Mouse (Mus musculus) MEL-GATA-1-ER (cell line): ENCODE results near the gene Adamts6.

Experiments used
- DNase-seq: peaks from one replicate; pipeline ENCODE4 v3.0.0-alpha.2; 2012; ENCODE audit warnings: low read depth; ENCODE audit errors: extremely low read depth

Adamts6 gene

GRCm38 (mm10) chr13:104460287-104460686, 172.7 kb downstream of the Adamts6 start:
- DNase-seq, result no peak

- no peak for DNase-seq
Observed at GRCm38 (mm10) chr13:104468061-104468460, 180.4 kb downstream of the Adamts6 start.

- no peak for DNase-seq
Observed at GRCm38 (mm10) chr13:104476285-104476956, 188.8 kb downstream of the Adamts6 start.

- DNase-seq, result no peak
Observed at GRCm38 (mm10) chr13:104482426-104483089, 194.9 kb downstream of the Adamts6 start.

GRCm38 (mm10) chr13:104483111-104483722, 195.6 kb downstream of the Adamts6 start:
- DNase-seq, result no peak

GRCm38 (mm10) chr13:104491046-104491811, 203.6 kb downstream of the Adamts6 start:
- no peak for DNase-seq

GRCm38 (mm10) chr13:104493466-104493993, 205.9 kb downstream of the Adamts6 start:
- no peak for DNase-seq

- no peak for DNase-seq
Observed at GRCm38 (mm10) chr13:104494200-104494873, 206.7 kb downstream of the Adamts6 start.

- DNase-seq, result no peak
Observed at GRCm38 (mm10) chr13:104497592-104497991, 210.0 kb downstream of the Adamts6 start.

- DNase-seq, result no peak
Observed at GRCm38 (mm10) chr13:104498669-104499068, 211.0 kb downstream of the Adamts6 start.

GRCm38 (mm10) chr13:104499116-104500040, 211.7 kb downstream of the Adamts6 start:
- DNase-seq, result no peak

GRCm38 (mm10) chr13:104502406-104502805, 214.8 kb downstream of the Adamts6 start:
- no peak for DNase-seq

GRCm38 (mm10) chr13:104504043-104504442, 216.4 kb downstream of the Adamts6 start:
- no peak for DNase-seq

- DNase-seq, result no peak
Observed at GRCm38 (mm10) chr13:104506165-104506875, 218.7 kb downstream of the Adamts6 start.

- DNase-seq, result no peak
Observed at GRCm38 (mm10) chr13:104507671-104508070, 220.0 kb downstream of the Adamts6 start.

GRCm38 (mm10) chr13:104509561-104510493, 222.2 kb downstream of the Adamts6 start:
- no peak for DNase-seq

- no peak for DNase-seq
Observed at GRCm38 (mm10) chr13:104510766-104511165, 223.1 kb downstream of the Adamts6 start.

- no peak for DNase-seq
Observed at GRCm38 (mm10) chr13:104515054-104515453, 227.4 kb downstream of the Adamts6 start.
